Mouse (Mus musculus): ENCODE data around the gene Stra6. TPM values are rescaled to one million over a fixed set of nuclear protein-coding genes. Genes with fewer than 3 reads are reported as not detected.

Stra6 gene
- total and polyA plus RNA-seq, 2 experiments = not detected

- no peak overlapping the region for H3K27ac ChIP-seq (replicated peaks; ENCODE audit: insufficient read depth, low read depth, low read length)
- DNase-seq (ENCODE audit: extremely low read depth, low read depth, low spot score) = no peak
- TF ChIP-seq POLR2A (IDR thresholded peaks at IDR 0.05; ENCODE audit: extremely low read depth, insufficient read depth, low read length) (no peak), CTCF (IDR thresholded peaks at IDR 0.05; ENCODE audit: low read depth, low read length) (no peak)
- no peak overlapping the region for H3K9ac ChIP-seq (ENCODE audit: low read depth, low read length)
- no peak overlapping the region for H3K4me3 ChIP-seq (ENCODE audit: insufficient read depth, low read depth, low read length)
- H3K27me3 ChIP-seq (ENCODE audit: control insufficient read depth, insufficient read depth, low read length) = no peaks in the 10 kb centered on the region
- WGBS = 60% methylated on average over 4 of the region's 4 CpGs
- no peaks in the 10 kb centered on the region for H3K36me3 ChIP-seq (ENCODE audit: control insufficient read depth, insufficient read depth, low read length)
- H3K79me2 ChIP-seq (ENCODE audit: control insufficient read depth, insufficient read depth, low read length) = no peaks in the 10 kb centered on the region
- H3K4me1 ChIP-seq (ENCODE audit: control insufficient read depth, insufficient read depth, low read length) = no peaks in the 10 kb centered on the region
These were observed 17.9 kb upstream of the Stra6 start for GRCm38 (mm10) chr9:58045646-58046045.

GRCm38 (mm10) chr9:58047061-58047460 is 16.5 kb upstream of the Stra6 start:
- H3K79me2 ChIP-seq (ENCODE audit: control insufficient read depth, insufficient read depth, low read length) = no peaks in the 10 kb centered on the region
- WGBS = 65% methylated on average over 10 of the region's 10 CpGs
- TF ChIP-seq CTCF (IDR thresholded peaks at IDR 0.05; ENCODE audit: low read depth, low read length) = no peak
- no peak for TF ChIP-seq POLR2A (IDR thresholded peaks at IDR 0.05; ENCODE audit: extremely low read depth, insufficient read depth, low read length)
- H3K9ac ChIP-seq (ENCODE audit: low read depth, low read length) = no peak overlapping the region
- H3K4me1 ChIP-seq (ENCODE audit: control insufficient read depth, insufficient read depth, low read length) = no peaks in the 10 kb centered on the region
- no peak overlapping the region for H3K4me3 ChIP-seq (ENCODE audit: insufficient read depth, low read depth, low read length)
- no peaks in the 10 kb centered on the region for H3K36me3 ChIP-seq (ENCODE audit: control insufficient read depth, insufficient read depth, low read length)
- no peak for DNase-seq (ENCODE audit: extremely low read depth, low read depth, low spot score)
- H3K27me3 ChIP-seq (ENCODE audit: control insufficient read depth, insufficient read depth, low read length) = no peaks in the 10 kb centered on the region
- no peak overlapping the region for H3K27ac ChIP-seq (replicated peaks; ENCODE audit: insufficient read depth, low read depth, low read length)

- Histone ChIP-seq H3K27me3 (ENCODE audit: control insufficient read depth, insufficient read depth, low read length) (no peaks in the 10 kb centered on the region), H3K4me3 (ENCODE audit: insufficient read depth, low read depth, low read length) (no peak overlapping the region), H3K79me2 (ENCODE audit: control insufficient read depth, insufficient read depth, low read length) (no peaks in the 10 kb centered on the region), H3K4me1 (ENCODE audit: control insufficient read depth, insufficient read depth, low read length) (no peaks in the 10 kb centered on the region), H3K9ac (ENCODE audit: low read depth, low read length) (no peak overlapping the region), H3K36me3 (ENCODE audit: control insufficient read depth, insufficient read depth, low read length) (no peaks in the 10 kb centered on the region), H3K27ac (replicated peaks; ENCODE audit: insufficient read depth, low read depth, low read length) (no peak overlapping the region)
- DNase-seq (ENCODE audit: extremely low read depth, low read depth, low spot score) = no peak
- no peak for TF ChIP-seq CTCF (IDR thresholded peaks at IDR 0.05; ENCODE audit: low read depth, low read length)
- no peak for TF ChIP-seq POLR2A (IDR thresholded peaks at IDR 0.05; ENCODE audit: extremely low read depth, insufficient read depth, low read length)
- WGBS = 35% methylated on average over 6 of the region's 6 CpGs
These were observed 15.0 kb upstream of the Stra6 start for GRCm38 (mm10) chr9:58048621-58049020.

GRCm38 (mm10) chr9:58049186-58049585 is 14.4 kb upstream of the Stra6 start:
- TF ChIP-seq POLR2A (IDR thresholded peaks at IDR 0.05; ENCODE audit: extremely low read depth, insufficient read depth, low read length) = no peak
- TF ChIP-seq CTCF (IDR thresholded peaks at IDR 0.05; ENCODE audit: low read depth, low read length) = no peak

GRCm38 (mm10) chr9:58049861-58050260 is 13.7 kb upstream of the Stra6 start:
- TF ChIP-seq CTCF (IDR thresholded peaks at IDR 0.05; ENCODE audit: low read depth, low read length) = no peak
- no peak for TF ChIP-seq POLR2A (IDR thresholded peaks at IDR 0.05; ENCODE audit: extremely low read depth, insufficient read depth, low read length)
- no peak for DNase-seq (ENCODE audit: extremely low read depth, low read depth, low spot score)
- no peak overlapping the region for H3K27ac ChIP-seq (replicated peaks; ENCODE audit: insufficient read depth, low read depth, low read length)
- no peaks in the 10 kb centered on the region for H3K79me2 ChIP-seq (ENCODE audit: control insufficient read depth, insufficient read depth, low read length)
- H3K36me3 ChIP-seq (ENCODE audit: control insufficient read depth, insufficient read depth, low read length) = no peaks in the 10 kb centered on the region
- WGBS = 68% methylated on average over 7 of the region's 7 CpGs
- H3K9ac ChIP-seq (ENCODE audit: low read depth, low read length) = no peak overlapping the region
- H3K4me3 ChIP-seq (ENCODE audit: insufficient read depth, low read depth, low read length) = no peak overlapping the region
- H3K27me3 ChIP-seq (ENCODE audit: control insufficient read depth, insufficient read depth, low read length) = no peaks in the 10 kb centered on the region
- H3K4me1 ChIP-seq (ENCODE audit: control insufficient read depth, insufficient read depth, low read length) = no peaks in the 10 kb centered on the region

More at GRCm38 (mm10) chr9:58049186-58049585, 14.4 kb upstream of the Stra6 start:
- Histone ChIP-seq H3K4me1 (ENCODE audit: control insufficient read depth, insufficient read depth, low read length) (no peaks in the 10 kb centered on the region), H3K79me2 (ENCODE audit: control insufficient read depth, insufficient read depth, low read length) (no peaks in the 10 kb centered on the region), H3K27me3 (ENCODE audit: control insufficient read depth, insufficient read depth, low read length) (no peaks in the 10 kb centered on the region), H3K36me3 (ENCODE audit: control insufficient read depth, insufficient read depth, low read length) (no peaks in the 10 kb centered on the region), H3K9ac (ENCODE audit: low read depth, low read length) (no peak overlapping the region), H3K4me3 (ENCODE audit: insufficient read depth, low read depth, low read length) (no peak overlapping the region), H3K27ac (replicated peaks; ENCODE audit: insufficient read depth, low read depth, low read length) (no peak overlapping the region)
- WGBS = 69% methylated on average over 6 of the region's 6 CpGs
- no peak for DNase-seq (ENCODE audit: extremely low read depth, low read depth, low spot score)

GRCm38 (mm10) chr9:58051937-58052336 is 11.7 kb upstream of the Stra6 start:
- H3K27me3 ChIP-seq (ENCODE audit: control insufficient read depth, insufficient read depth, low read length) = no peaks in the 10 kb centered on the region
- no peak overlapping the region for H3K27ac ChIP-seq (replicated peaks; ENCODE audit: insufficient read depth, low read depth, low read length)
- WGBS = 19% methylated on average over 5 of the region's 5 CpGs
- no peaks in the 10 kb centered on the region for H3K36me3 ChIP-seq (ENCODE audit: control insufficient read depth, insufficient read depth, low read length)
- no peak overlapping the region for H3K9ac ChIP-seq (ENCODE audit: low read depth, low read length)
- no peak for DNase-seq (ENCODE audit: extremely low read depth, low read depth, low spot score)
- TF ChIP-seq POLR2A (IDR thresholded peaks at IDR 0.05; ENCODE audit: extremely low read depth, insufficient read depth, low read length) (no peak), CTCF (IDR thresholded peaks at IDR 0.05; ENCODE audit: low read depth, low read length) (no peak)
- no peaks in the 10 kb centered on the region for H3K79me2 ChIP-seq (ENCODE audit: control insufficient read depth, insufficient read depth, low read length)
- no peaks in the 10 kb centered on the region for H3K4me1 ChIP-seq (ENCODE audit: control insufficient read depth, insufficient read depth, low read length)
- H3K4me3 ChIP-seq (ENCODE audit: insufficient read depth, low read depth, low read length) = no peak overlapping the region

Data from liver, adult 2 months (tissue).